Mouse (Mus musculus): ENCODE measurements around the gene Vcam1. TPM values are rescaled to one million over a fixed set of nuclear protein-coding genes. Genes with fewer than 3 reads are reported as not detected.

The Vcam1 gene
- polyA plus RNA-seq, 1 experiment from 2014 or later, result 55.1 TPM

DNA sequence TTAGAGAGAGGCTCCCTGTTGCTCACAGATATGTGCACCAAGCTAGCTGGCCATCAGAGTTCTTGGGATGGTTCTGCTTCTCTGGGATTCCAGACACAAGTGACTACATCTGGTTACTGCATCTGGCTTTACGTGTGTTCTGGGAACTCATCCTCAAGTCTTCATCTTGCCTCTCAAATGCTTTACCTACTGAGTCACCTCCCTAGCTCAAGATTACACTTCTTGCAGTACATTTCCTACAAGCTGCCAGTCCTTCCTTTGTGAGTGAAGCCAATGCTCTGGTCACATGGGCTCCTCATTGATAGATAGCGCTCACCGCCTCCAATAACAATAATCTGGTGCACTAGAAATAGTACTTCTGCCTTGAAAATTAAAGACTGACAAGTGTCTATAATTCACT lies 11.7 kb upstream of the Vcam1 start:
- H3K27ac ChIP-seq, result no peak overlapping the region
- H3K27me3 ChIP-seq (ENCODE audit: insufficient read depth, poor library complexity, severe bottlenecking), result no peaks in the 10 kb centered on the region
- no peaks in the 10 kb centered on the region for H3K4me1 ChIP-seq (replicated peaks)
- DNase-seq (ENCODE audit: low spot score), result no peak
- WGBS, result 89% methylated on average over 3 of the region's 3 CpGs
- H3K36me3 ChIP-seq, result no peaks in the 10 kb centered on the region
- H3K4me3 ChIP-seq, result no peak overlapping the region
- no peaks in the 10 kb centered on the region for H3K9me3 ChIP-seq

DNA sequence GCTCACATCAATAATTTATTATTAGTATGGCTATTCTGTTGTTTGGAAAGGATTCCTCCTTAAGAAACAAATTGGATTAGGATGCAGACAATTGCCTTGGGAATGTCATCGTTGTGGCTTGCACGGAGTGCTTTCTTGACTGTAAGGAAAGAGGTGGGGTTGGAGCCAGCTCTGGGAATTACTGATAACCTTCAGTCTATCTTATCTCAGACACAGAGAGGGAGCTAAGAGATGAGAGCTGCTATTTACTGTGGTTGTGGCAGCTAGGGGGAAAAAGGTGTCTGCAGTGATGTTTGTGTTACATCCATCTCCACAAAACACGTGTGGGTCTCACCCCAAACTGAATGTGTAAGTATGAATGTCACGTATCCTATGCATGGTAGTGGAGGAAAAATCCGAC lies 9.5 kb upstream of the Vcam1 start:
- no peak overlapping the region for H3K27ac ChIP-seq
- no peak overlapping the region for H3K4me3 ChIP-seq
- 88% methylated on average over 5 of the region's 5 CpGs for WGBS
- DNase-seq (ENCODE audit: low spot score), result no peak
- no peaks in the 10 kb centered on the region for H3K36me3 ChIP-seq
- no peaks in the 10 kb centered on the region for H3K27me3 ChIP-seq (ENCODE audit: insufficient read depth, poor library complexity, severe bottlenecking)
- H3K4me1 ChIP-seq (replicated peaks), result no peaks in the 10 kb centered on the region
- H3K9me3 ChIP-seq, result no peaks in the 10 kb centered on the region

DNA sequence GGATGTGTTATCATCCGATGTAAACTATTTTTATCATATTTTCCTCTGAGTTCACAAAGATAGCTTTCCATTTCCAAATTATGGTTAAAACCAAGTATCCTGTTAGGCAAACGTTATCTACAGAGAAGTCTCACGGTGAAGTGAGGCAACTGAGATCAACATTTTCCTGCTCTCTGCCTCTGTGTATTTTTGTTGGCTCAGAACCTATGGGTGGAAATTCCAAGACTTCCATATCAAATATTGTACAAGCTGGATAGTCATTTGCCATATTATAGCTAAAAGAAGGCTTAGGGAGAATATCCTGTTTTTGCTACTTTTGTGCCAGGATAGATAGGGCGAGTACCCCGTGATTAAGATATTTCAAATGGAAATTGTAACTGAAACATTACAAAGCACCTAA lies 8.6 kb upstream of the Vcam1 start:
- Histone ChIP-seq H3K4me1 (replicated peaks) (no peaks in the 10 kb centered on the region), H3K27ac (no peak overlapping the region), H3K27me3 (ENCODE audit: insufficient read depth, poor library complexity, severe bottlenecking) (no peaks in the 10 kb centered on the region), H3K36me3 (no peaks in the 10 kb centered on the region), H3K4me3 (no peak overlapping the region), H3K9me3 (no peaks in the 10 kb centered on the region)
- WGBS, result 91% methylated on average over 5 of the region's 5 CpGs
- DNase-seq (ENCODE audit: low spot score), result no peak

DNA sequence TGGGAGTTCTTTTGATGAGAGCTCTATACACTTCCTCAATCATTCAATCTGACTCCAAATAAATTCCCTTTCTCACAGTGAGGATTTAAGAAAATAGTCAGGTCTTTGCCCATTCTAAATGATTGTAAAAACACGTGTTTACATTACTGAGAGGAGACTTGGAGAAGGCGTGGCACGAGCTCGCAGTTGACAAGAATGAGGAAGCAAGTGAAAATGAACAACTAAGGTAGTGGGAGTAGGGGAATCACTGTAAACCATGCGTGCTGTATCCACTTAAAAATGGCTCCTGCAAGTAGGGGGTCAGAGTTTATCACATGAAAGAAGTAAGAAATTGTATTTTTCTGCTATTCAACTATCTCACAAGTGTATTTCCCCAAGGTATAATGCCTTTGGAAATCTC lies 3.9 kb upstream of the Vcam1 start:
- no peaks in the 10 kb centered on the region for H3K36me3 ChIP-seq
- peaks cover 20% of the 10 kb centered on the region for H3K4me1 ChIP-seq (replicated peaks)
- no peaks in the 10 kb centered on the region for H3K9me3 ChIP-seq
- no peak overlapping the region for H3K27ac ChIP-seq
- DNase-seq (ENCODE audit: low spot score), result no peak
- 81% methylated on average over 5 of the region's 5 CpGs for WGBS
- no peak overlapping the region for H3K4me3 ChIP-seq
- no peaks in the 10 kb centered on the region for H3K27me3 ChIP-seq (ENCODE audit: insufficient read depth, poor library complexity, severe bottlenecking)

DNA sequence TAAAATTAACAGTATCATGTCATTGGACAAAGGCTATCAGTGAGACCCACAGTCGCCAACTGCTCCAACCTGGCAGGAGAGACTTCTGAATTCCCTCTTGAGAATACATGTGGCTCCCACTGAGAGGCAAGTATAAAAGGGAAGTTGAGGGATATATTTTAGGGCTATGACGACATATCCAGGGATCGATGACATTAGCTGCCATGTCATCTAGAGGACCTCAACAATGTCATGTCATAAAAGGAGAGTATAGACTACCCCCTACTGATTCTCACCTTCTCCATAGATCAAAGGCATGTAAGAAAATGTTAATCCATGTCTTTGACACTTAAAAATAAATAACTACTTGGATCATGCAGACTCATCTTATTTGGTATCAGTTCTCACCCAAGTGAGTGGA lies 1.2 kb upstream of the Vcam1 start:
- Histone ChIP-seq H3K4me3 (no peak overlapping the region), H3K9me3 (no peaks in the 10 kb centered on the region), H3K4me1 (replicated peaks) (peaks cover 44% of the 10 kb centered on the region), H3K27me3 (ENCODE audit: insufficient read depth, poor library complexity, severe bottlenecking) (no peaks in the 10 kb centered on the region), H3K27ac (no peak overlapping the region), H3K36me3 (no peaks in the 10 kb centered on the region)
- WGBS, result 81% methylated on average over 3 of the region's 3 CpGs
- no peak for DNase-seq (ENCODE audit: low spot score)

DNA sequence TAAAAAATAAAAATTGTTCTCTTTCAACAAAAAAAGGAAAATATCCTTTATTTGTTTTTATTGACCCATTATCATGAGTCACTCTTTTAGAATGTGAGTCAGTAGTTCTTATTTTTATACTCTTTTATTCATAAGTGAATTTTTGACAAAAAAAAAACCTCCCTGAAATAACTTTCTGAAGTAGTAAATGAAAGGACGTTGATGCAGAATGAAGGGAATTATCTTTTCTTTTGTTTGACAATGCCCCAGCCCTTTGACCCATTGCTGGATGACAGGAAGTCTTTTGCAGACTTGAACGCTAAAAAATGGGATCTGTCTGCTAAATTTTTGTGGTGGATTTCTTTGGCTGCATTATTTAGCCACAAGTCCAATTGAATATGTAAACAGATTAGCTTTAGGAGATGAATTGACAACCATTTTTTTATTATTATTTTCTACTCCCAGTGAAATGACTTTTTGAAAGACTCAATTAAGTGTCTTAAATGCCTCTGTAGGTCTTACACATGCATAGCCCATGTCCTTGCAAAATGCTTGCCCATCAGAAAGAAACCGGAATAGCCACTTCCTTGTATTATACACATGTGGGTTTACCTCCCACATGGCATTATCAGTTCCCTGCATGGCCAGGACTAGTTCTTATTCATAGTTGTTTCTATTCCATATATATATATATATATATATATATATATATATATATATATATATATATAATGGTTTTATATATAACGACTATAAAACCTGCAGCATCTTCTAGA lies 530 bp upstream of the Vcam1 start:
- no peak for DNase-seq (ENCODE audit: low spot score)

DNA sequence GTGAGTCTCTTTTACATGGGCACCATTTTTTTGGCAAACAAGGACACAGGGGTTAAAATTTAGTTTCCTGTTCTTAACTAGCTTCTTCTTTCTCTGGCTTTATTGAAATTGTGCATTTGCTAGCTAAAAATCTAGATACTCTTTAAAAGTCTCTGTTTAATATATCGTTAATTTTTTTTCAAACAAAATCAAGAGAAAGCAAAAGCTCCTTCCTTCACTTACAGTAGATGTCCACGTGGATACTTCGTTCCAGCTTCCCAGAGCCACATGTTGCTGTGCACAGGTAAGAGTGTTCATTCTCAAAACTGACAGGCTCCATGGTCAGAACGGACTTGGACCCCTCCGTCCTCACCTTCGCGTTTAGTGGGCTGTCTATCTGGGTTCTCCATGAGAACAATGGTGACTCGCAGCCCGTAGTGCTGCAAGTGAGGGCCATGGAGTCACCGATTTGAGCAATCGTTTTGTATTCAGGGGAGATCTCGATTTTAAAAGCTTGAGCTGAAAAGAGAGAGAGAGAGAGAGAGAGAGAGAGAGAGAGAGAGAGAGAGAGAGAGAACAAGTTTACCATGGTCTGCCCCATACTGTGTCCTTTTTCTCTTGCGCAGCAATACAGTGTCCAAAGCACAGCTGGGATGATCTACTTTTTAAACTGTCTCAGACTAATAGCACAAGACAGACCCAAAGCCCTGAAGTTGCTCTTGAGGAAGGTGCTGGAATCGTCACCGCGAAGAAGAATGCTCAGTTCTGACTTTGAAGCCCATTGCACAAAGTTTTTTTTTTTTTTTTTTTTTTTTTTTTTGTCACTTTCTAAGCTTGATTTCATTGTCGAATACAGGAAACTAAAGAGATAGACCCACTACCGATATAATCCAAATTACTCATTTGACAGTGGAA lies 930 bp downstream of the Vcam1 start:
- WGBS, result 62% methylated on average over 18 of the region's 18 CpGs
- Histone ChIP-seq H3K4me3 (peak overlapping the region; percentile 45), H3K4me1 (replicated peaks) (peaks cover 45% of the 10 kb centered on the region), H3K27ac (peak overlapping the region; percentile 79), H3K36me3 (0 out of 2 replicates have a peak, but pooled peaks cover 8% of the 10 kb centered on the region), H3K27me3 (ENCODE audit: insufficient read depth, poor library complexity, severe bottlenecking) (no peaks in the 10 kb centered on the region), H3K9me3 (no peaks in the 10 kb centered on the region)
- no peak for DNase-seq (ENCODE audit: low spot score)

More for the DNA sequence above, 530 bp upstream of the Vcam1 start:
- Histone ChIP-seq H3K4me1 (replicated peaks) (peaks cover 45% of the 10 kb centered on the region), H3K27ac (peak overlapping the region; percentile 79; the same call in 1 of the 2 replicates), H3K4me3 (no peak overlapping the region), H3K27me3 (ENCODE audit: insufficient read depth, poor library complexity, severe bottlenecking) (no peaks in the 10 kb centered on the region), H3K9me3 (no peaks in the 10 kb centered on the region), H3K36me3 (no peaks in the 10 kb centered on the region)
- 44% methylated on average over 4 of the region's 4 CpGs for WGBS

DNA sequence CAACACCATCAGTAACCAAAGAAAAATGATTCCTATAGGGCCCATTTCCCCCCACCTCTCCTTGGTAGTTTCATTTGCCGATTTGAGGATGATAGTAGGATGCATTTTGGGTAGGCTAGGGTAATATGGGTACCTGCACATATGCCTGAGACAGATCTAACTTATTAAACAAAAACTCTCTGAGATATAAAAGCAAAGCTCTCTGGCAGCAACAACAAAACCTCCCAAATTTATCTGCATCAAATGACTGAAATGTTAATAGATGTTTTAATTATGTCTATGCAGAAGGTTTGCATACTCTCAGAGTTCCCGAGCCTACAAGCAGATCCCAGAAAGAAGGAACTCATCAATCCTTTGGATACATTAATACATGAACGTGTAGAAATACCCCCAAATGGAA lies 1.7 kb downstream of the Vcam1 start:
- H3K27ac ChIP-seq, result peak overlapping the region; percentile 79
- DNase-seq (ENCODE audit: low spot score), result no peak
- 0 out of 2 replicates have a peak, but pooled peaks cover 8% of the 10 kb centered on the region for H3K36me3 ChIP-seq
- no peaks in the 10 kb centered on the region for H3K27me3 ChIP-seq (ENCODE audit: insufficient read depth, poor library complexity, severe bottlenecking)
- H3K9me3 ChIP-seq, result no peaks in the 10 kb centered on the region
- 69% methylated on average over 3 of the region's 3 CpGs for WGBS
- peaks cover 45% of the 10 kb centered on the region for H3K4me1 ChIP-seq (replicated peaks)
- peak overlapping the region; percentile 45 for H3K4me3 ChIP-seq

DNA sequence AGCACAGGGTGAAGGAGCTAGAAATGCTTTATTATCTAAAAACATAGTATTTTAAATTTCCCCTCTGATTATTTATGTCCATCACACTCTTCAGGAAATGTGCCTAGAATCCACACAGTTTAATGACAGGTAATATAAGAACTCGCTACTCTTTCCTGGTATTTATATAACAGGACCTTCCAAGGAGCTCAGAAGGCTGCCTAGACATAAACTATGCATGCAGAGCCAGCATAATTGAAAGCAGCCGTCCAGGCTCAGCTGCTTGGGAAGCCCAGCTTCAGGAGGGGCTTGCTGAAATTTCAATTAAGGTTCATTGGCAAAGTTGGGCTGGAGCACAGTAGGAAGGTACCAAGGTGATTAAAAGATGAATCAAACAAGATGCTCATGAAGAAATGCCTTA lies 2.2 kb downstream of the Vcam1 start:
- 40% methylated on average over 2 of the region's 2 CpGs for WGBS
- peak overlapping the region; percentile 81 for H3K27ac ChIP-seq
- no peaks in the 10 kb centered on the region for H3K9me3 ChIP-seq
- H3K4me3 ChIP-seq, result peak overlapping the region; percentile 45
- DNase-seq (ENCODE audit: low spot score), result peak; percentile 40
- H3K4me1 ChIP-seq (replicated peaks), result peaks cover 45% of the 10 kb centered on the region
- H3K36me3 ChIP-seq, result 0 out of 2 replicates have a peak, but pooled peaks cover 8% of the 10 kb centered on the region
- no peaks in the 10 kb centered on the region for H3K27me3 ChIP-seq (ENCODE audit: insufficient read depth, poor library complexity, severe bottlenecking)

DNA sequence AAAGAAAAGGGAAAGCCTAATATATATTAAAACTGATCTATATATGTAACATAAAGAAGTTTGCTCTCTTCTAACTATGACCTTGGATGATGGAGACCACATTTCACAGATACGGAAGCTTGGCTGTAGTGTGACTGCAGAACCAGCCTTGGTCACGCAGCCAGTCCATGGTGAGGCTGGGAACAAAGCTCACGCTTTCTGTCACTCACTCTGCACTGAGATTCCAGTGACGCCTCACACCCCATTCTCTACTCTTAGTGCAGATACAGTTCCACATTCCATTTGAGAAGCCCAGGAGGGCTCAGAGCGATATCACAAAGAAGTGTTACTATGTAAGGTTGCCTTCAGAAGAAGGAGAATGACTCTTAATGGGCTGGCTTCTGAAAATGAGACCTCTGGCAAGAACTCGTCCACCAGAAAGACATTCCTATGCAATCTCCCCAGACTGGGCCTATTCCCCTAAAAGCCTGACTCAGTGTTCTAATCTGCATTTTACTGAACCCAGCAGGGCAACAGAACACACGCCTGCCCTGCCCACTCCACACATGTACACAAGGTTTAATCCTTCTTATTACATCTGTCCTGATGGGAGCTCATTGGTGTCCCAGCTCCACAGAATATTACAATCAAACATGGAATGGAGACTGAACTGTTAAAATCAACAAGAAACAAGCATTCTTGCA lies 2.8 kb downstream of the Vcam1 start:
- no peaks in the 10 kb centered on the region for H3K27me3 ChIP-seq (ENCODE audit: insufficient read depth, poor library complexity, severe bottlenecking)
- H3K9me3 ChIP-seq, result no peaks in the 10 kb centered on the region
- peaks cover 45% of the 10 kb centered on the region for H3K4me1 ChIP-seq (replicated peaks)
- H3K27ac ChIP-seq, result peak overlapping the region; percentile 81
- 42% methylated on average over 7 of the region's 7 CpGs for WGBS
- peak overlapping the region; percentile 45 for H3K4me3 ChIP-seq
- H3K36me3 ChIP-seq, result 0 out of 2 replicates have a peak, but pooled peaks cover 11% of the 10 kb centered on the region
- DNase-seq (ENCODE audit: low spot score), result peak; percentile 25

DNA sequence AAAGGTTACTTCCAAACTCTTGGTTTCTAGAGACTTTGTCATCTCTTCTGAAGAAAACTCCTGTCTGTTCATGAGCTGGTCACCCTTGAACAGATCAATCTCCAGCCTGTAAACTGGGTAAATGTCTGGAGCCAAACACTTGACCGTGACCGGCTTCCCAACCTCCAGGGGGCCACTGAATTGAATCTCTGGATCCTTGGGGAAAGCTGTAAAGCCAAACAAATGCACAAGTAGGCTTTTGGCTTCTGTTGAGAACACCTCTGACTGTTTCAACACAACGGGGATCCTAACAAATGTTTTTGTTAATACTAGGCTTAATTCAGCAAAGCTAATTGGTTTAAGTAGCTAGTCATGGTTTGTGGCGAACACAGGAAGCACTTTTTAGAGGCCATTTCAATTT lies 3.4 kb downstream of the Vcam1 start:
- 0 out of 2 replicates have a peak, but pooled peaks cover 11% of the 10 kb centered on the region for H3K36me3 ChIP-seq
- H3K27me3 ChIP-seq (ENCODE audit: insufficient read depth, poor library complexity, severe bottlenecking), result no peaks in the 10 kb centered on the region
- WGBS, result 23% methylated on average over 4 of the region's 4 CpGs
- DNase-seq (ENCODE audit: low spot score), result no peak
- H3K4me1 ChIP-seq (replicated peaks), result peaks cover 42% of the 10 kb centered on the region
- peak overlapping the region; percentile 81 for H3K27ac ChIP-seq
- H3K9me3 ChIP-seq, result no peaks in the 10 kb centered on the region
- peak overlapping the region; percentile 45 for H3K4me3 ChIP-seq

DNA sequence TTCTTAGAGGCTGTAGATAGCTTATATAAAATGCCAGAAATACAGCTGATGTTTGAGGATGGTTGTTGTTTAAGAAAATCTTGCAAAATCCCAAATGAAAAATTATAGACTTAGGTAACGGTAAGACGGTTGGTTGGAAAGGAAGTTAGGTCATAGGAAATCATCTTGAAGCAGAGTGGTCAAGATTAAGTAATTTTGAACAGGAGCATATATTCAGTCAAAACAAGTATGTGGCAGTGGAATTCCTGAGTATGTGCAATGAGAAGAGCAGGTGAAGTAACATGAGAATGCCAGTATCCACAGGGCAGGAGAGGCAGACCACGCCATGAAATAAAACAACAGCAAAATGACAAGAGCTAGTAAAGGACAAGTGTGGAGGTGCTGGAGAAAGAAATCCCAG lies 5.7 kb downstream of the Vcam1 start:
- Histone ChIP-seq H3K4me1 (replicated peaks) (peaks cover 29% of the 10 kb centered on the region), H3K36me3 (0 out of 2 replicates have a peak, but pooled peaks cover 11% of the 10 kb centered on the region), H3K9me3 (no peaks in the 10 kb centered on the region), H3K27ac (no peak overlapping the region), H3K27me3 (ENCODE audit: insufficient read depth, poor library complexity, severe bottlenecking) (no peaks in the 10 kb centered on the region), H3K4me3 (no peak overlapping the region)
- 95% methylated on average over 3 of the region's 3 CpGs for WGBS
- no peak for DNase-seq (ENCODE audit: low spot score)
